Mouse (Mus musculus) frontal cortex, postnatal 14 days (tissue): ENCODE measurements at regions not wholly inside any gene's neighbourhood (a gene's known extent, or its start where the extent isn't known, plus 50 kb on each side); places are given as distances from the start of the nearest gene placed in this dataset.

Experiments
- DNase-seq, 2 experiments: peaks; one replicate each; pipeline ENCODE4 v3.0.0; 2022; ENCODE audit warnings: low spot score in 2 of 2

DNA sequence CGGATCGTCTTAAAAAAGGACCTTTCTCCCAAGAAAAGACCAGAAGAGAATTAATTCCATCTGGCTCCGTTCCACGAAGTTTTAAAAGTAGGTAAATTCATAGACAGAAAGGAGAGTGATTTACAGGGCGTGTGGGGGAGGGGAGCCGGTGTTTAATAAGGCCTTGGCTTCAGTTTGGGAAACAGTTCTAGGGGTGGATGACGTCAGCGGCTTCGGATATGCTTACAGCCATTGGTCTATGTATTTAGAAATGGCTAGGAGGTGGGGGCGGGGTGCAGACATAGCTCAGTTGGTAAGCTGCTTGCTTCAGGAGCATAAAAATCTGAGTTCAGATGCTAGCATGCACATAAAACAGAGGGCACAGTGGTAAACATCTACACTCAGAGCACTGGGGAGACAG is 127.0 kb downstream of the Gadd45g start:
- DNase-seq, result no peak

DNA sequence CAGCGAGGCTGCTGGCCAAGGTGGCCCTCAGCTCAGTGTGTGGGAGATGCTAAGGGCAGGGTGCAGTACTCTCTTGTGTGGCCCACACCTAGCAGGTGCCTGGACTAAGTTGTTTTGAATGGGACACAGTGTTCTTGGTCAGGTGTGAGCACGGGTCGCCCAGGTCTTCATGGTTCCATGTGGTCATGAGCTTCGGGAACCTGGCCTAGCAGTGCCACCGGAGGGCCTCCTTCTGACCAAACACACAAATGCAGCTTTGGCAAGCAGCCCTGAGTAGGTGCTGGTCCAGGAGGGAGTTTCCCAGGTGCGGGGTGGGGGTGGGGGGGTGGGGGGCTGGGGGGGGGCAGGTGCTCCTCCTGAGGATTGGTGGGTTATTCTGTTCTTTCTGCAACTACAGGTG is 127.6 kb downstream of the Gadd45g start:
- no peak for DNase-seq

DNA sequence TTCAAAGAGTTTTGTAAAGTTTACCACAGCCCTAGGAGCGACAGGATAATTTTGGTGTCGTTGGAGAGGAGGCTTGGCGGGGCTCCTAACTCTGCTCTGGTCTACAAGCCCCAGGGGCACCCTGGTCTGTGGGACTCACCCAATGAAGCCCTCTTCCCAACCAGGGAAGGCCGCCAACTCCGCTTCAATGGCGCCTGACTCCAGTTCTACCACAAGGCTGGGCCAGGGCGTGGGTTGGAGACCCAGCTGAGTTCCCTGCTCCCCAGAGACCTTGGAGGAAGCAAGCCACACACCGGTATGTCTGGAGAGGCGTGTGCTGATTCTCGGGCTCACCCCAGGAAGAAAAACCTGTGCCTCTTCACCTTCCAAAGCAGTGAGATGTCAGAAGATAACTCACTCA is 128.9 kb downstream of the Gadd45g start:
- no peak for DNase-seq

DNA sequence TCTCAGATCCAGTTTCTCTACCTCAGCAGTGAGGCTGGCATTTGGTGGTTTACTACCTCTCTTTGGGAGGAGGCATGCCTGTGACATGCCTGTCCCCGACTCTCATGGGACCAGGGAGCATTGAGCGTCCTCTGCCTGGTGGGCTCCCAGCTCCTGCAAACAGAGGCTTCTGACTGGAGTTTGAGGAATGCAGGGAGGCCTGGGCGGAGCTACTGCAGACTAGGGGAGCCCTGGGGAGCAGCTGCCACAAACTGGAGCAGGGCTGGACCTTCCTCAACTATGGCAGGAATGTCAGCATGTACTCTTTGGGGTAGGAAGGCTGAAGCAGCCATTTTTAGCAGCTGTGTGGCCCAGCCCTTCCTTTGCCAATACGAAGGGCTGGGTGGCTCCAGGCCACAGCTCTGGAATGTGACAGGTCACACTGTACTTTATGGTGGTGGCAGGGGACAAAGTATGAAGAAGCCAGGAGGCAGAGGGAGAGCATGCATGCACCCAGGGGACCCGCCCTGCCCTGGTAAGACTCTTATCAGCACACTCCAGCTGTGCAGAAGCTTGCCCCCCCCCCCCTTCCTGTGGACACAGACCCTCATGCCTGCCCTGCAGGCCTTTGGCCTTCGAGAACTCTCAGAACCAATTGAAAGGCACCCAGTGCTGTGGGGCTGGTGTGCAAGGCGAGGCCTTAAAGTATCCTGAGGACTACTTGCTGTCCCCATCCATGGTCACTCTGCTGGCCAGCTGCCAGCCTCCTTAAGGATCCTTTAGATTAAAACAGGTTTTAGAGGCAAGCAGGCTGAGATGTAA is 129.5 kb downstream of the Gadd45g start:
- no peak for DNase-seq

DNA sequence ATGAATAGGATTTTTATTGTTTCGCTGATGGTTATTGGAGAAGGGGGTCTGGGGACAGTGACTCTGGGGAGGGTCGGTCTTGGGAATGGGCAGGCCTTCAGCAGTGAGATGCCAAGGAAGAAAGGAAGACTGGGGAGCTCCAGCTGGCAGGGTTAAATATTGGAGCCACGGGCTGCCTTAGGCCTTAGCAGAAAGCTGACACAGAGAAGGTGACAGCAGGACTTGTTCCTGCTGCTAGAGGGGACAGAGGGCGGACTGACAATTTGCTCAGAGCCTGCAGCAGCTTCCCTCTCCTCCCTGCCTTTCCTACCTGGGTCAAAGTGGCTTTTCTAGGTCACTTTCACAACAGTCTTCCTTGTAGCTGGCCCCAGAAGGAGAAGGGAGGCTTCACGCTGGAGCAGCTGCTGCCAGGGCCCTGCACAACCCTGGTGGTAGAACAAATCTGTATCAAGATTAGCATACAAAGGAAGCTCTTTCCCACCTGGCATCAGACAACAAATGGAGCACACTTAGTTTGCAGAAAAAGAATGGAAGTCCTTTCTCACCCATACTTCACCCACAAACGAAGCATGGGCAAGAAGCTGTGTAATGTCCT is 130.2 kb downstream of the Gadd45g start:
- no peak for DNase-seq

DNA sequence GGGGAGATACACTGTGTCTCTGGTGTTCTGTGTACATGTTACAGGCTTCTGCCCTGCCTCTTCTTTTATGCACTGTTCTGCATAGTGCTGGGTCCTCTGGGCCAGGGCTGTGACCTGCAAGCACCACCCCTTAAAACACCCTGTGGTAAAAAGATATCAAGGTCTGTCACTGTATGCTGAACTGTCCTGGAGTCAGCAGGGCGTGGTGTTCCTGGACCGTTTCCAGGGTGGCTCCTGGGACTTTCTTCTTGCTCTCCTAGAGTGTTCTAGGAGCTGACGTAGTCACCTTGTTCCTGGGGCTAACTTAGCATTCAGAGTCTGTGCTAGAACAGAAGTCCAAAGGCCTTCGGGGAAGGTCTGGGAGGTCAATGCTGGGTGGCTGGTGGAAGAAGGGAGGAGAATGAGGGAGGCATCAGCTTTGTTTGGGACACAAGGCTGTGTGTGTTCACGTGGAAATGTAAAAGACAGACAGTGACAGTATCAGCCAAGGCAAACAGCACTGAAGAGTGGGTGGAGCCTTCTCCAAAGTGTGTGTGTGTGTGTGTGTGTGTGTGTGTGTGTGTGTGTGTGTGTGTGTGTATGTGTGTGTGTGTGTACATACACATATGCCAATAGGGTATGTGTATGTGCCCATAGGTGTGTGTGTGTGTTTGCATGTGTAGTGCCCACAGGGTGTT is 133.0 kb downstream of the Gadd45g start:
- DNase-seq, result no peak

DNA sequence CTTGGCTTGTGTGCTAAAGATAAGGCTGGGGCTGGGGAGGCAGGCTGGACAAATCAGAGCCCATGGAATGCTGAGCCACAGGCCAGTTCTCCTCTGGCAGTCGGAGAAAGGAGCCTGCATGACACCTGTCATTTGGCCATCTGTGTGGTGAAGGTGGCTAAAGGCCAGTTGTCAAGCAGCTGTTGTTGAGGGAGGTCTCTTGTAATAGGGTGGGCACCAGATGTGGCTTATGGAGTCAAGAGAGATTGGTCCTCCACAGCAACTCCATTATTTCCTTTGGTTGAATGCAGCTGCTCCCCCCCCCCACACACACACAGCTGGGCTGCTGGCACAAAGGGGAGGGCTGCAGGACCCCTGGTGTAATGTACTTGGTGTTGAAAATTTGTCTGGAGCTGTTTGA is 133.9 kb downstream of the Gadd45g start:
- DNase-seq, result no peak

DNA sequence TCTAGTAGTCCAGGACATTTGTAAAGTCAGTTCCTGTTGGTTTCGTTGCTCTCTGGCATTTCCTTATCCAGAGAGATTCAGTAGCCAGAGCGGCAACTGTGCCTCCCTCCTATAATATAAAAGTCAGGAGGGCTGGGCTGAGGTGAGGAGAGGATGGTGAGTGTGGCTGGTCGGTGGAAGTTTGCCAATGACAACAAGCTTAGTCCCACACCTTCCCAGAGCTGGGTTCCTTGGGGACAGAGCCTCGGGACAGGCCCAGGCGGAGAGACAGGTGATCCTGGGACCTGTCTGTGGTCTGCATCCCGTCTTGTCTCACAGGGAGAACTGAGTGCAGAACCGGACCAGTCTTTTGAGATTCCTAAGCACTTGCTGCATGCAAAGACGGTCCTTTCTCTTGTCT is 136.5 kb downstream of the Gadd45g start:
- no peak for DNase-seq

DNA sequence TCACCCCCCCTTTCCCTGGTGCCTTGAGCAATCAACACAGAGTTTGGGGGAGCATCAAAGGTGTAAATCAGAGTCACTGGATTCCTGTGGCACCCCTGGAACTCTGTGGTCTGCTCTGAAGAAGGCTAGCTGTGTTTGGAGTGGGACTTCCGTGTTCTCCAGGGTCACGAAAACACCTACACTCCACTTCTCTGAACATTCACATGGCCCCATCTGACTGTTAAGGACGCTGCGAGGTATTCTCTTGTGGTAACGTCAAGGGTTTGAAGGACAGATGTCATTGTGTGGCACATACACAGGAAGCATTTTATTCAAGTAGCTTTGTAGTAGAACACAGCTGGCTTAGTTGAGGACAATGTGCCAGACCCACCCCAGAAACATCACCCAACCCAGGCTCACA is 137.1 kb downstream of the Gadd45g start:
- no peak for DNase-seq

DNA sequence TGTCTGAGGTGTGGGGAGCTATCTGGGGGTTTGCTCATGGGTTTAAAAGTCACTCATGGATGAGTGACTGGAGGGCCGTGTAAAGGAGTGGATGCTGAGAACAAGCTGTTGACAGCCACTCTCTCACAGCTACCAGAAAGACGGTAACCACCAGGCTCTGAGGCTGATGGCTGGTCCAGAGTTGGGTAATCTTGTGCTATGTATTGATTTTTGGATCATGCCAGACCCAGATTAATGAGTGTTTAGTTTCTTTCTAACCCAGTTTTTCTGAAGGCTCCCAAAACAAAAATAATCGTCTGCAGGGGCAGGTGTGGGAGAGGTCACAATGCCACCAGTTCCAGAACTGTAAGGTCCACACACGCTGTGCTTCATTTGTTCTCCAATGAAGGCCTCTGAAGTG is 144.9 kb downstream of the Gadd45g start:
- DNase-seq, result no peak

DNA sequence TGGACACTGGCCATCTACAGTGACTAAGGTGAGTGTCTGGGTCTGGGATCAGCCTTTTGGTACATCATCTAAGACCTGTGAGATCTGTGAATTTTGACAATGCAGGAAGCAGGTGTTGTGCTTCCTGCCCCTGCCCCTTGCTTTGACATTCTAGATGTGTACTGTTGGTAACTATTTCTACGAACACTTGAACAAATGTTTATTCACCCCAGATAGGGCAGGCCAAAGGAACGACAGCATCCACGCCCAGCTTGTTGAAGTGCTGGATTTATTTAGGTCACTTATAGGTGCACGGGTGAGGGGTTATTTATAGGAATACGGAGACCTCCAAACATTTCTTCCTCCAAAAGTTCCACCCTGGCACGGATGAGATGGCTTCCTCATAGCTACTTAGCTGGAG is 146.4 kb downstream of the Gadd45g start:
- no peak for DNase-seq

DNA sequence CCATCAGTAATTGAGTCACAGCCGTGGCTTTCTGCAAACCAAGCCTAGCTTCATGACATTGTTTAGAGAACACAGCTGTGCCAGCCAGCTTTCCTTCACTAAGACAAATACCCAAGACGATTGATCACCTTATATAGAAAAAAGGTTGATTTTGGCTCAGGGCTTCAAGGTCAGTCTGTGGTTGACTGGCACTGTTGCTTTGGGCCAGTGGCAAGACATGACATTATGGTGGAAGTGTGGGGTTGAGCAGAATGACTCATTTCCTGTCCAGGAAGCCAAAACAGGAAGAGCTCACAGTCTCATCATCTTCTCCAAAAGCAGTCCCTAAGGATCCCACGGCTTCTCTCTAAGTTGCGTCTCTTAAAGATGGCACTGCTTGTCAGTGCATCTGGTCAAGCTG is 149.7 kb downstream of the Gadd45g start:
- no peak for DNase-seq

DNA sequence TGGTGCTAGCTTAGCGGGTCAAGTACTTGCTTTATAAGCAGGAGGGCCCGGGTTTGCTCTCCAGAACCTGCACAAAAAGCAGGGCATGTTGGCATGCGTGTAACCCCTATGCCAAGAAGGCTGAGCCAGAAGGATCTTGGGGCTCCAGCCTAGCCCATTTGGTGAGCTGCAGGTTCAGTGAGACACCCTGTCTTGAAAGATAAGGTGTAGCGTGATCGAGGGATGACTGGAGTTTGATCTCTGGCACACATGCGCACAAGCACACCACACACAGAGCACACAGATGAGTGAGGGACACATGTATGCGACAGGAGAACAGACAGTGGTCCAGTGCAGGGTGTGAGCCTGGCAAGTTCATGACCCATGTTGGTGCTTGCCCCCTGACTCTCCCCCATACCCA is 152.1 kb downstream of the Gadd45g start:
- DNase-seq, result no peak

DNA sequence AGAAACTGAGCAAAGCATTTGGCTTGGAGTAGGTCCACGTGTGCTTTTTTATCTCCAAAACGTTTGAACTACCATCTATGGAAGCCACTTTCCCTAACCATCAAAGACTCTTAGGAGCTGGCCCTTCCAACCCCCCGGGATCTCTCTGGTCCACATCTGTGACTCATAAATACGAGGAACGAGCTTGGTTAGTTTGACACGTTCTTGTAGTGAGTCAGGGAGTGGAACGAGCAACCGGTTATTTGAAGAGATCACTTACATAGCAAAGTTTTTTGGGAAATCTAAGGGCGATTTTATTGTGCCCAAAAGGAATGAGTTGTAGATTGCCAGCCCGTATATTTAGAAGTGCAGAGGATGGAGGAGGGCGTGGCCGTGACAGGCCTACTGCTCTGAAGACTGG is 155.3 kb downstream of the Gadd45g start:
- no peak for DNase-seq

DNA sequence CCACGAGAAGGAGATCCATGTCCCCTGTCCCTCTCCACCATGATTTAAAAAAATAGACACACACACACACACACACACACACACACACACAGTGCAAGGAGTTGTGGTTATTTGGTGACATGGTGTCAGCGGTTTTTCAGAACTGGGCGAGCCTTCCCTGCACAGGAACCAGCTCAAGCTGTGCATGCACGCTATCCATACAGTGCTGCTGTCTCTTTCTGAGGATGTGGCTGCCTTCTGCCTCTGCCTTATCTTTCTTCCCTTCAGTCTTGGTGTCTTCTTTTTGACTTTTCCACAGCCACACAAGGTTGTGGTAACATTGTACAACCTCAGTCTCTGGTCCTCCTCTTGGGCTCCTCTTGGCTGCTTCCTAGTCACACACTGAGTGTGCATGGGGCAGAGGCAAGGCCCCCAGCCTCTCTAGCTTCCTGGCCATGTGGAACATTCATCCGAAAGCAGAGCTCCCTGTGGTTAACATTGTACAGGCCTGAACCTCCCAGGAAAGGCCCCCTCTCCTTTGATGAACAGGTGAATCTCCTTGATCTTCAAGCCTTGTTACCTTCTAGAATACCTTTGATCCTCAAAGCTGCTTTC is 157.6 kb downstream of the Gadd45g start:
- no peak for DNase-seq

DNA sequence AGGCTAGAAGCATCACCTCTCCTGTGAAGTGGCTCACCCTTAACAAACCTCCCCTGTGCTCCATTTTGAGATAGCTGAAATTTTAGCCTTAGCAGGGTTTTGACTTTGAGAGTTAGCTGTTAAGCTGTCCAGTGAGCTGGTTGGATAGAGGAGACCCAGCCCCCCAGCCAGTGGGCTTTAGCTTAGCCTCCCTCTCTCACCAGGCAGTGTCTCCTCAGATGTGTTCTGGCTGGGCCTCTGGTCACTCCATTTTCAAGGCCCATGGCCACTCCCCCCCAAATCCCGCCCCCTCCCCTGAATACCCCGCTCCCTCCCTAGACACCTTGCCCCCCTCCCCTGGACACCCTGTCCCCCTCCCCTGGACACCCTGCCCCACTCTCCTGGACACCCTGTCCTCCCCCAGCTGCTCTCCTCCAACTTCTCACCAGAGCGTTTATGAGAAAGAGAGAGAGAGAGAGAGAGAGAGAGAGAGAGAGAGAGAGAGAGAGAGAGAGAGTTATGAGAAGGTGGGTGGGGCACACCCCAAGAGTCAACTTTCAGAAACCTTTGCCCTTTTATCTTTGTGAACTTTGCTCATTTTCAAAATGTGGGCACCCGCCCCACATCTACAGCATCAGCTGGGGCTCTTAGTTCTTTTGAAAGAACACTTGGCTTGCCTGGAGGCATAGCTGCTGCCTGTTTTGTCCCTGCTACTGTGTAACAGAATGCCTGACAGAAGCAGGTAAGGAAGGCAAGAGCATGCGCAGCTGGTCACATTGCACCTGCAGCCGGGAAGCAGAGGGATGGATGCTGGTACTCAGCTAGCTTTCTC is 161.3 kb downstream of the Gadd45g start:
- DNase-seq, result no peak

DNA sequence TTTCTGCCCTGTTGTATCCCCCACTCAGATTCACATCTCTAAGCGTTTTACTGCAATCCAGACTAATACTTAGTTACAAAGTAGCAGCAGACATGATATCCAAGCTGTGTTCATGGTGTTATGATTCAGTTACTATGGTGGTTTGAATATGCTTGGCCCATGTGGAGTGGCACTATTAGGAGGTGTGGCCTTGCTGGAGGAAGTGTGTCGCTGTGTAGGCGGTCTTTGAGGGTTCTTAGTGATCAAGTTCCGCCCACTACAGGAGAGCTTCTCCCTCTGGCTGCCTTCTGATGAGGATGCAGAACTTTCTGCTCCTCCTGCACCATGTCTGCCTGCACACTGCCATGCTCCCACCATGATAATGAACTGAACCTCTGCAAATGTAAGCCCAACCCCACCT is 162.8 kb downstream of the Gadd45g start:
- DNase-seq, result no peak

DNA sequence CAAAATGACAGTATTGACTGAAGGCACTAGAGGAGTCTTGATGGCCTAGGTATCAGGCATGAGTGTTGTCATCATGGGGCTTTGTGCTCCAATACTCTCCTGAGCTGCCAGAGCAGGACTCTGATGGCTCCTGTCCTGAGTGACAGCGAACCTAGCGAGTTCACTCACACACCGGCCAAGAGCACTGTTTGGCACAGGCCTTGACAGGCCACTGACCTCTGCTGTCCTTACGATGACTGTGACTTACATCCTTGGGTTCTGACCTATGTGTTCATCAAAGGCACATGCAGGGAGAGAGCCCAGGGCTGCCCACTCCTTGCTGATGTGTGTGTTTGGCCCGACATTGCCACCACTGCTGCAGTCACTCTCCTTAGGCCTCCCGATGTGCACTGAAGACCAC is 163.3 kb downstream of the Gadd45g start:
- no peak for DNase-seq

DNA sequence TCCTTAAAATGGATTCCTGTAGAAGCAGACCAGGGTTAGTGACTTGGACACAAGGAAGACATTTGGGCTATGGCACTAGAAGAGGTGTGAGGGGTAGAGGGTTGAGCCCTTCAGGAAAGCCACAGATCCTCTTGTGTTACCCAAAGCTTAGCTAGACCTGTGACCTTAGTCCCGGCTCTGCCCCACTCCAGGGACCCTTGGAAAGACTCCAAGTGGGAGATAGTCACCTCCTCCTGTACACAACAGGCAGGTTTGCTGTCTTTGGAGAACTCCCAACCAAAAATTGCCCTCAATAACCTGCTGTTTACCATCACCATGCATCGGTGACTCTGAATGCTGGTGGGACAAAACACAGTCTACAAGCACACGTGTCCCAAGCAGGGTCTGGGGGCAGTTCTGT is 164.5 kb downstream of the Gadd45g start:
- DNase-seq, result no peak

DNA sequence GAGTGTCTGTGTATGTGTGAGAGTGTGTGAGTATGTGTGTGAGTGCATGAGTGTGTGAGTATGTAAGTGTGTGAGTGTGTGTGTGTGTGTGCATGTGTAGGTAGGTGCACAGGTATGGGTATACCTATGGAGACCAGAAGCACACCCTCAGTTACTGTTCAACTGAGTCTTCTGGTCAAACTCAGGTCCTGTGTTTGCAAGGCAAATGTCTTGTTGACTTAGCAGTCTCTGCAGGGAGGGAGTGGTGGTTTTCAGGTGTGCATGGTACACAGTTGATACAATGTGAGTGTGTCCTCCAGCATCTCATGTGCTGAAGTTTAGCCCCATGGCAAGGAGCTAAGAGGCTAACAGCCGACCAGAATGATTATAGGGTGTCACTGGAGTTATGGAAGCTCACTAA is 166.7 kb downstream of the Gadd45g start:
- DNase-seq, result no peak

DNA sequence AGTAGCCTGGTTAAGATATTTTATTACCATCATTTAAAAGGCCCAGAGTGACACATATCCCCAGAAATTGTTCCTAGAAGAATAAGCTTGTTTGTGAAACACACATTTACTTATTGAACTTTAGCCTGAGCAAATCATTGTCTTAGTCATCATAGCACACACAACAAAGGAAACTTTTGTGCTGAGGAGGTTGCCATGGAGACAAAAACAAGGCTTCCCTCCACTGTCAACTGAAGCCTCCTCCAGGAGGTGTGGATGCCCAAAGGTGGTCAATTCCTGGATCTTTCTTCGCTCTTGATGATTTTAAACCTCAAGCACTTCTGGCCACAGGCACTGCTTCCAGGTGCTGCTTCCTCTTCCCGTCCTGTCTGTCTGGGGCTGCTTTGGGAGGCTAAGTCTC is 167.3 kb downstream of the Gadd45g start:
- DNase-seq, result no peak

DNA sequence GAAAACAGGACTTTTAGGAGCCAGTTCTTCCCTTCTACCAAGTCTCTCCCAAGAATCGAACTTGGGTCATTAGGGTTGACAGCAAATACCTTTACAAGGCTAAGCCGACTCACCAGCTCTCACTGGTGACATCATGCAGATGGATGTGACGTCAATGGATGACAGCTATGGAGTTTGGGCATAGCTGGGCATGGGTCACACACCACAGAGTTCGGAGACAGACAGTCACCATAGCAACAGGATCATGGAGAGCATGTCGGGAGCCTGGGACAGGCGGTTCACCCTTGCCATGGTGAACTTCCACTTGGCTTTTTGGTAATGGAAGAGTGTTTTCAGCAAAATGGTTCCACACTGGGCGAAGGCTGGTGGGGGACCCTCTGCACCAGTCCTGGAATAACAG is 168.1 kb downstream of the Gadd45g start:
- no peak for DNase-seq
